Mouse (Mus musculus): ENCODE data around the gene Ak9.

Ak9 gene

GRCm38 (mm10) chr10:41451656-41452055 is 147.9 kb downstream of the Ak9 start:
- DNase-seq: peak; percentile 78 to 85

DNA sequence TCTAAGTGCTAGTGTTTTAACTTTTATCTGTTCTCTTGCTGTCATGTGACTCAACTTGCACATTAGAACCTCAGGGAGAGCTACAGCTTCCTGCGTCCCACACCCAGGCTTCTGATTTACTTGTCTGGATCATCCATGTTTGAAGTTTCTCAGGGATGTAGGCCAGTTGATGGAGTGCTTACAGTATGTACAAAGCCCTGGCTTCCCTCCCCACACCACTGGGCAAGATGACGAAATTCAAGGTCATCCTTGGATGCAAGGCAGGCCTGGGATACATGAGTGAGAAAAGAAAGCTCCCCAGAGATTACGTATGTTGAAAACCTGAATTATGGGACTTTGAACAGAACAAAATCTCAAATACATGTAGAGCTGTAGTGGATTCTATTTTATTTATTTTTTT is 149.0 kb downstream of the Ak9 start:
- DNase-seq: no peak

DNA sequence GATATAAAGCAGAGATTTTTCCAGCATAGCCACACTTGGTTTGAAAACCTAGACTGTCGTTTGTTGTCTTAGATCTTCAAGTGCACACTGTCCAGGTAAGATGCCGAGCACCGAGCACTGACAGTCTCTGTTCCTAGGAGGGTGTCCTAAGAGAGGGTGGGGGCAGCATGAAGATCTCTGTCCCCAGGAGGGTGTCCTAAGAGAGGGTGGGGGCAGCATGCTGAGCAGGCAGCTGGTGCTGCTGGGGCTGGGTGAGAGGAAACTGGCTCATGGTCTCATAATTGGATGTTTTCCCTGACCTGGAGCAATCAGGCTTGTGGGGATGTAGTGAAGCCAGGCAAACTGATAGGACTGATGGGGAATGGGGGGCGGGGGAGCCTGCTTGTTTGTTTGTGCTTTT is 156.2 kb downstream of the Ak9 start:
- no peak for DNase-seq

DNA sequence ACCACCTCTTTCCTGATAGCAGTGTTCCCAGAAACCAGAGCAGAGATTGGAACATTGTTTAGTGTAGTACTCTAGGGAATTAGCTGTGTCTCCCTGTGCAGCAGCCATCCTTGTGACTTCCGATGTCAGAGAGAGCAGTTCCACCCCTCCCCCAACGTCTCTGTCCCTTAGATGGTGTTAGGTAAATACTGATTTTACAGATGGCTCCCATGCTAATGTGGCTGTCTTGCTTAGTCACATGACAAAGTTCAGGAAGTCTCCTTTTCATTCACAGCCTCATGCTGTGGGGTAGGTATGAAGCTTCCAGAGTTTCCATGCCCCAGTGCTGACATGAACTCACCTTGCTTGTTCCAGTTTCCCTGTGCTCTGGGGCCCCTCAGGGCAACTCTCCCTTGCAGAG is 156.7 kb downstream of the Ak9 start:
- DNase-seq: no peak

GRCm38 (mm10) chr10:41461057-41461722 is 157.4 kb downstream of the Ak9 start:
- no peak for DNase-seq

DNA sequence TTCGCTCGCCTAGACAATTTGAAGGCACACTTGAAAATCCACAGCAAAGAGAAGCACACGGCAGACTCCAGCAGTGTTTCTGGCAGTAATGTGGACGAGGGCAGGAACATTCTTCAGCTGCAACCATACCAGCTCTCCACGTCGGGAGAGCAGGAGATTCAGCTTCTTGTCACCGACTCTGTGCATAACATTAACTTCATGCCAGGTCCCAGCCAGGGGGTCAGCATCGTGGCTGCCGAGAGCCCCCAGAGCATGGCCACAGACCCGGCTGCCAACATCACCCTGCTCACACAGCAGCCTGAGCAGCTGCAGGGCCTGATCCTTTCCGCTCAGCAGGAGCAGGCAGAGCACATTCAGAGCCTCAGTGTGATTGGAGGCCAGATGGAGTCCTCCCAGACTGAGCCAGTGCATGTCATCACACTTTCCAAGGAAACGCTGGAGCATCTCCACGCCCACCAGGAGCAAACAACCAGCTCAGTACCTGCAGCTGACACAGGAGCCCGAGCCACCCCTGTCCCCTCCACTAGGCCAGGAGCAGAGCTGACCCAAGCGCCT is 160.7 kb downstream of the Ak9 start:
- DNase-seq: no peak

GRCm38 (mm10) chr10:41467325-41467724 is 163.5 kb downstream of the Ak9 start:
- DNase-seq: no peak

- DNase-seq: no peak
Observed at GRCm38 (mm10) chr10:41470693-41471092, 166.9 kb downstream of the Ak9 start.

GRCm38 (mm10) chr10:41472534-41472933 is 168.8 kb downstream of the Ak9 start:
- DNase-seq: no peak

DNA sequence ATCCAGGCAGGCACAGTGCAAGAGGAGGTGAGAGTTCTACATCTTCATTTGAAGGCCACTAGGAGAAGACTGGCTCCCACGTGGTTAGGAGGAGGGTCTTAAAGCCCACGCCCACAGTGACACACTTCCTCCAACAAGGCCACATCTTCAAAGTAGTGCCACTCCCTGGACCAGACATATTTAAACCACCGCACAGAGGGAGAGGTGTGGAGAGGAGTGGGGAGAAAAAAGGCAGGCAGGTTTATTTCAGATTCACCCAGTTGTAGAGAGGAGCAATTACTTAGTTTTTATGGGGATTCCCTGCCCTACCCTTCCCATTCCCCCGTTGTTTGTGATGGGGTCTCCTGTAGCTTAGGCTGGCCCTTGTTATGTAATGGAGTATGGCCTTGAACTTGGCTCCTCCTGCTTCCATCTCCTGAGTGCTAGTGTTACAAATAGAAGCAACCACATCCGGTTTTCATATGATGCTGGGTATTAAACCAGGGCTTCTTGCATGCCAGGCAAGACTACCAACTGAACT is 169.2 kb downstream of the Ak9 start:
- no peak for DNase-seq

DNA sequence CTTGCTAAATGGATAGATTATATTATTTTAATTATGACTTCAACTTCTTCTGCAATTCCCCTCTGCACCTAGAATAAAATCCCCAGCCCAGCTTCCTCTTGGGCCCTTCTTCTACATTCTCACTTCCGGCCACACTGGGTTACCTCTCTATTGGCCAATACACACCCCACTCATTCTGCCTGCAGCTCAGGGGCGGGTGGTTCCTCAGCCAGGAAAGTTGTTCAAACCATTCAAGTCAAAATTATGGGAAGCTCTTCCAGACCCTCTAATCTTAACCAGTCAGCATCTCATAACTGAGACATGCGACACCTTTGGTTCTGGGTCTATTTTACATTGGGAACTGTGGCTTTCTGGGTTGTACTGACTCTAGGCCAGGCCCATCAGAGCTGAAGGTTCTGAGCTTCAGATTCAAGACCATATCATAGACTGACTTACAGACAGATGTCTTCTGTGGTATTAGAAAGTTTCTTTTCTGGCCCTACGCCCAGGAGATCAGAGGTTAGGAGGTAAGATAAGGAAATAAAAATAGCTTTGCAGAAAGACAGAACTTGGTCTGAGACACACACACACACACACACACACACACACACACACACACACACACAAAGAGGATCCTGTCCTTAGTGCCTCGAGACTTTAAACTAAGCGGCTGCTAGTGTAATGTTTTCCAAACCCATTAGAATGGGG is 170.1 kb downstream of the Ak9 start:
- DNase-seq: no peak

GRCm38 (mm10) chr10:41474981-41475391 is 171.2 kb downstream of the Ak9 start:
- peak in 1 of 2 experiments; percentile 21 for DNase-seq

- peak; percentile 54 to 65 for DNase-seq
Observed at GRCm38 (mm10) chr10:41476171-41477017, 172.6 kb downstream of the Ak9 start, which contains the start of gene Mical1. TSS of gene Mical1 (plus strand) at chr10:41476314.

- no peak for DNase-seq
Observed at GRCm38 (mm10) chr10:41477018-41477277, 173.2 kb downstream of the Ak9 start.

- DNase-seq: peak; percentile 62 to 67
Observed at GRCm38 (mm10) chr10:41477278-41478181, 173.8 kb downstream of the Ak9 start.

GRCm38 (mm10) chr10:41479961-41480360 is 176.2 kb downstream of the Ak9 start:
- DNase-seq: no peak

GRCm38 (mm10) chr10:41480938-41481880 is 177.4 kb downstream of the Ak9 start:
- DNase-seq: no peak

- DNase-seq: no peak
Observed at GRCm38 (mm10) chr10:41482446-41482845, 178.7 kb downstream of the Ak9 start.

Data from kidney, postnatal 36 days (tissue).